Mouse (Mus musculus): ENCODE measurements around the gene Olfr923.
"Not testable (repeated sequence)": the region's sequence is repeated elsewhere in the genome, so short reads cannot be mapped to it uniquely, and the experiment has no call there.

Olfr923 gene

DNA sequence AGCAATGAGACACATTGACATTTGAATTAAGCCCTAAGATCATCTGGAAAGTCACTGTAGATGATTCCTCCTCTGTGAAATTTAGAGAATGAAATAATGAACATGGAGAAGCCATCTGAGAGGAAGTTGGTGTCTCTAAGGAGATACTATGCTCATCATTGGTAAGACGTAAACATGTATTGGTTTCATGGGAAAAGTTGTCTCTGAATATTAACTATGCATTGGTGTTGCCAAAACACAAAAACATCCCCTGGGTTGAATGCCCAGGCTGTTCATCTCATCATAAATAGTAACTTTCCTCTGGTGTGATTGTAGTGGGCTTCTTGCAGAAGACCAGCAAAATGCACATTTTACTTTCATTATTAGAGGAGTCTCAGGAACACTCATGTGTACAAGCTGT, at the start of gene Olfr923:
Olfr923 (plus strand) TSS at position 301 of the 400 bp plus-strand sequence.
- no peak for DNase-seq (ENCODE audit: low read depth)

- no peak for DNase-seq (ENCODE audit: low read depth)
These were observed 33.7 kb upstream of the Olfr923 start for GRCm38 (mm10) chr9:38792689-38793088.

DNA sequence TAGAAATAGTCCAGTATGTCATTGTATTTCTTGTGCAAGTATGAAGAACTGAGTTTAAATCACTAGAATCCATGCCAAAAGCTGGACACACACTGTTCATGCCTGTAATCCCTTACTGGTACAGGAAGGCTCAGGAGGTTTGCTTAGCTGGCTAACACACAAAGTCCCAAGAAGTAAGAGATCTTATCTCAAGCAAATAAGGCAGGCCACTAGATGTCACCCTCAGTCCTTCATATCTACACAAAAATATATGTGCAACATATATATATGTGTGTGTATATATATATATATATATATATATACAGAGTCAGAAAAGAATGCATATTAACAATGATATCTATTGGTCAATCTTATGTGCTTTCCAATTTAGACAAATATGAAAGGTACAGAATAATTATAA, 20.6 kb upstream of the Olfr923 start:
- no peak for DNase-seq (ENCODE audit: low read depth)

- no peak for DNase-seq (ENCODE audit: low read depth)
These were observed 12.0 kb upstream of the Olfr923 start, which contains the start of gene Olfr922 for GRCm38 (mm10) chr9:38814314-38814713. Gene Olfr922, plus strand, starts transcription at chr9:38814614.

DNA sequence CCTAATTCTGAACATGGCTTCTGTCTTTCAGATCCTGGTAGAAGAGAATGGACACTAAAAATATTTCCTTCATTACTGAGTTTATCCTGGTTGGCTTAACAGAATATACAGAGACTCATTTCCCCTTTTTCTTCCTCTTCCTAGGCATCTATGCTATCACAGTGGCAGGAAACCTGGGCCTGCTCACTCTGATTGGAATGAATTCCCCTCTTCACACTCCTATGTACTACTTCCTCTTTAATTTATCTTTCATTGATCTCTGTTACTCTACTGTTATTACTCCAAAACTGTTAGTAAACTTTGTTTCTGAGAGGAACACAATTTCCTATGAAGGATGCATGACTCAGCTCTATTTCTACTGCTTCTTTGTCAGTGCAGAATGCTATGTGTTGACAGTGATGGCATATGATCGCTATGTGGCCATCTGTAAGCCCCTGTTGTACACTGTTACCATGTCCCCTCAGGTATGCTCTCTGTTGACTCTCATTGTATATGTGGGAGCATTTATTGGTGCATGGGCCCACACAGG, 10.8 kb upstream of the Olfr923 start:
- no peak for DNase-seq (ENCODE audit: low read depth)

DNA sequence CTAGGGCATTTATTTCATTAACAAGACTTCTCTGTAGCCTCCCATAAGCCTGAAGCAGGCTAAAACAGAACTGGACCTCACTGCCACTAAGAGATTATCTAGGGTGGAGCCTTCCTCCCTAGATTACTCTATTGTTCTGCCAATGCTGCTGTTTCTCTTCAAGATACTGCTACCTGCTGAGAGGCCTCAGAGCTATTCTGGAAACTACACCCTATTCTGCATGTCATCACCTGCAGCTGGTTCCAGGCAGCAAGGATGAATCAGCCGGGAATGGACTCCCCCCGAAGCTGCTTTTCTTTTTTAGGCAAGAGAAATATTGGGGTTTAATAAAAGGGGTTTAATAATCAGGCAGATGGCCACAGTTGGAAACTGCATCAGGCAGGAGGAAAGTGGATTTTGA, 6.7 kb downstream of the Olfr923 start:
- no peak for DNase-seq (ENCODE audit: low read depth)

GRCm38 (mm10) chr9:38844149-38844548, 17.8 kb downstream of the Olfr923 start, which contains the start of gene Olfr924:
Gene Olfr924, plus strand, starts transcription at chr9:38844449.
- DNase-seq (ENCODE audit: low read depth), result no peak

DNA sequence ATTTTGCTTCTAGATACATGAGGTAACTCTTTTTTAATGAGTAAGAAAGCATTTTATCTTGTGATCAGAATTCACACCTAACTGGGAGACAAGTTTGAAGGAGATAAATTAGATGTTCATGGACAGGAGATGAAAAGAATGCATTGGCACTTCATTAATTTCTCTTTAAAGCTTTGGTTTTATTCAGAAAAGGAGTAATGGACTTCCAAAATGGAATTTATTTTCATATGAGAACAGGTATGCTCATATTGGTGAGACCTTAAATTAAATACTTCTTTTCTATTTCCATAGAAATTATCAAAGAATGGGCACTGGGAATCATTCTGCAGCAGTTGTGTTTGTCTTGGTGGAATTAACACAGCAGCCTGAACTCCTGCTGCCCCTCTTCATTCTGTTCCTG, 28.4 kb downstream of the Olfr923 start, which contains the start of gene Olfr26:
Olfr26 (plus strand) TSS at position 301 of the 400 bp plus-strand sequence.
- no peak for DNase-seq (ENCODE audit: low read depth)

GRCm38 (mm10) chr9:38874880-38875279, 48.5 kb downstream of the Olfr923 start:
- not testable (repeated sequence) for DNase-seq (ENCODE audit: low read depth)

DNA sequence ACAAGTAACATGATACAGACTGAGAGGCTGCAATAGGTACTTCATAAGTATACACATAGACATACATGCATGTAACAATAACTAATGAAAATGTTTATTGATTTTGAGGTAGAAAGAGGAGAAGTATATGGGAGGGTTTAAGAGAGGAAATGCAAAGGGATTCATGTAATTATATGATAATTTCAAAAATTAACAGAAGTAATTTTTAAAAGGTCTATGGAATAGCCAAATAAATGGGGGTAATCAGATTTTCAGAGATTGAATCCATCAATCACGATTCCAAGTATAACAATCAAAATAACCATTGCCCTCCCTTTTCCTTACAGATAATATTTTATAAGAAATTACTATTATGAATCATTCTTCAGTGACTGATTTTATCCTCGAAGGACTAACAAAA, 50.5 kb downstream of the Olfr923 start, which contains the start of gene Olfr926:
Olfr926 (plus strand) TSS at position 301 of the 400 bp plus-strand sequence.
- no peak for DNase-seq (ENCODE audit: low read depth)

Measured in naive thymus-derived CD4-positive, alpha-beta T cell, adult 2 months (primary cell).